Mouse (Mus musculus) NIH3T3 (cell line): ENCODE data around the gene Acp7.

Source experiments
- DNase-seq: peaks from one replicate; pipeline ENCODE4 v3.0.0-alpha.2; 2012; ENCODE audit warnings: low read depth

The Acp7 gene

DNA sequence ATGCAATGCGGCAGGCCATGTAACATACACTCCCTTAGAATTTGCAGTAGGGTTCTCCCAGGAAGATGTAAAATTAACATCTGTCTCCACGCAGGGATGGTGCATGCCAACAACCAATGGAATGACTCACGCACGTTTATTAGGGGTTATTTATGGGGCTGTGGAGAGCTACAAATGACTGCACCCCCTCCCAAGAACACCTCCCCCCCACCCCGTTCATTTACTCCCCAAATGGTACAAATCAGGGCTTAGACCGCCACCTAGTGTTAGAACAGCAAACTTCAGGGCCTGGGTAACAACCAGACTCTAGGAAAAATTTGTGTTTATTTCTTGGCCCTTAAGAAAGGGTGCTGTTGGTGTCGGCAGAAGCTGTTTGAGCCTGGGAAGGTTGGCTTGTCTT lies 29.5 kb downstream of the Acp7 start:
- peak; percentile 89 for DNase-seq

DNA sequence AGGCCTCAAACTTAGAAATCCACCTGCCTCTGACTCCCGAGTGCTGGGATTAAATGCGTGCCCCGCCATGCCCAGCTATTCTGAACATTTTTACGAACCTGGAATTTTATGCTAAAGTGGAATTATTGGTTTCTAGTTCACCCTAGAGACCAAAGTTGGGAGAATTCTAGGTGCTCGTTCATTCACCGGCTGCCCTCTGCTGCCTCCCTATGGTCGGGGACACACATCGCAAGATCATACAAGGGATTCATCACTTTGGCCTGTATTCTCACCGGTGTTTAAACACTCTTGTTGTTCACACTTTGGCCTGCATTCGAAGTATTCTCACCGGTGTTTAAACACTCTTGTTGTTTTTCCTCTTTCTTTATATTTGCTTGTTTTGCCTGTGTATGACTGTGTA lies 30.1 kb downstream of the Acp7 start:
- DNase-seq = peak; percentile 87

DNA sequence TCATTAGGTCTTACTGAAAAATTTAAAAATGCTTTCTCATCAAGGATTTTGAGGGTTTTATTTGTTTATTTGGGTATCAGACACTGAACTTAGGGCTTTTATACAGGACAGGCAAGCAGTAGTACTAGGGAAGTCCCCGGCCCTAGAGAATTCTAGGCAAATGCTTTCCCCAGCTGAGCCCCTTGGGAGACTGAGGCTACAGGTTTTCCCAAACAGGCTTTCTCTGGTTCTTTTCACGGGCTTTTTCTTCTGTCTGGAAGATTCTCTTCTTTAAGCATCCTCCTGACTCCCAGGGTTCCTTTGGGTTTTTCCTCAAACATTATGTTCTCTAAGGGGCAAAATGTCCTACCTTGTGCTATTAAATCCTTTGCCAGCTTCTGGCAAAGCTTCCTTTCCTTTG lies 32.2 kb downstream of the Acp7 start:
- no peak for DNase-seq

DNA sequence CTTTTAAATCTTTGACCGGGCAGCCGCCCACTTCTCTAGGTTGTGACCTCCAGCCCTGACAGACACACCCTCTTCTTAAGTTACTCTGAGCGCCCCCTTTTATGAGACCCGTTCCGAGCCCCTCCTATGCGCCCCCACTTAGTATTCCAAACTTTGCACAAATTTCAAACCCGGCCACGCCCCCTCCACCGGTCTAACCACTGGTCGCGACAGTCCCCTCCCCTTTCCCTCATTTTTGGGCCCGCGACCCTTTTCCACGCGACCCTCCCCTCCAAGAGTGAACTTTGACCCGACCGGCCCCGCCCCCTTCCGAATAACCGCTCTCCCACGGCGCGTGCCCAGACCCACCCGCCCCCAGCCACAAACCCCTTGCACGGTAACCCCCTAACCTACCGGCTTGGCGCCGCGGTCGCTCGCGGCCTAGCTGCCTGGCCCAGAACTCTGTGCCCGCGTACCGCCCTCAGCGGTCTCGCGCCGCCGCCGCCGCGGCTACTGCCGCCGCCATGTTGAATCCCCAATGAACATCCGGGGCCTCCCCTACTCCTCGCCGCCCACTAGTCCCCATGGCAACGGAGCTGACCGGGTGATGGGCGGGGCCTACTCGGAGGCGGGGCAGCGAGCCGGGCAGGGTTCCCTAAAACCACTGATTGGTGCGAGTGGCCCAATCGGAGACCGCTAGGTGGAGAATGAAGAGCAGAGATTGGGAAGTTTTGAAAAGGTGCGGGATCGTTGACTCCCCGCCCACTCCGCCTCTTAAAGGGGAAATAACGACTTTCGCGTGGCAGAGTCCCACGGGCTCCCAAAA lies 33.3 kb downstream of the Acp7 start, which contains the start of the genes Samd4b and Pak4:
TSS of gene Samd4b (minus strand) at position 503 of the 805 bp plus-strand sequence.
TSS of gene Pak4 (minus strand) at position 544 of the 805 bp plus-strand sequence.
- DNase-seq = peak; percentile 99

- no peak for DNase-seq
Observed at GRCm38 (mm10) chr7:28597277-28597570, 33.9 kb downstream of the Acp7 start.

GRCm38 (mm10) chr7:28596436-28597276 lies 34.5 kb downstream of the Acp7 start:
- DNase-seq = peak; percentile 11

DNA sequence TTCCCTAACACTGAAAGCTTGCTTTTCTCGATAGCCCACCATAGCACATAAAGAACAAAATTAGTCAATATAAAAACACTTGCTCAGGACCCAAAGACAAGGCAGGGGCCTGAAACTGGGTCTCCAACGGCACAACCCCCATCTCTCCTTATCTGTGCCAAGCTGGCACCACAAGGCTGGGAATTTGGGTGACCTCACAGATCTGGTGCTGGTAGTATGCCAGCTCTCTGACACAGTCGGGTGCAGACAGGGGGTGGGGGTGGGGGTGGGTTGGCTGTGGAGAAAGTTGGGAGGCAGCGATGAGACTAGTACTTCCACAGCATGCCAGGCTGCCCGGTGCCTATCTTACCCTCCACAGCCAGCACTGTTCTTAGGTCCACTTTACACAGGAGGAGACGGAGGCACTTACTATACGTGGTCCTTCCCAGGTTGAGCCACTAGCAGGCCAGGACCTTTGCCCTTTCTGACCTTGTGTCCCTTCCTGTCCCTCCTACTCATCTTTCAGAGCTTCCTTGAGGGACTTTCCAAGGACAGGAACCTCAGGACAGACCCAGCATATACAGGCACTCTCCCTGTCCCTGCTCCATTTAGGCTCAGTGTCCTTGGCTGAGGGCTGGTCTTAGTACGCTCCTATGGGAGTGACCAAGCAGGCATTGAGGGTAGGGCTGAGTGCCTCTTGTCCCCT lies 35.2 kb downstream of the Acp7 start:
- peak; percentile 24 for DNase-seq

GRCm38 (mm10) chr7:28593206-28594111 lies 37.7 kb downstream of the Acp7 start:
- no peak for DNase-seq

DNA sequence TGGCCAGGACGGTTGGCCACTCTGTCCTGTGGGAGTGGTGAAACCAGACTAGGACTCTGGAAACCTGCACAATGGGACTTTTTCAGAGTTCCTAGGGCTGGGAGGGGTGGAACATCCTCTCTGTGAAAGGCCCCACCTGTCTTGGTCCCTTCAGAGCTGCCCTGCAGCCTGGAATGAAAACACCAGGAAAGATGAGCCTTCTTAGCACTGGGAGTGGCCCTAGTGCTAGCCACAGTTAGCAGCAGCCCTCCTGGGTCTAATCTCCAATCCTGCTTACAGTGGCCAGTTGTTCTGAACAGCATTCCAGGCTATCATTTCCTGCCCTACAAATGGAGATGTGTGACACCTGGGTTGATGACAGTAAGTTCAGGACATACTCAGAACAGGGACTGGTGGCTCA lies 39.3 kb downstream of the Acp7 start:
- no peak for DNase-seq

- DNase-seq = peak; percentile 25
Observed at GRCm38 (mm10) chr7:28587644-28588043, 43.5 kb downstream of the Acp7 start.

DNA sequence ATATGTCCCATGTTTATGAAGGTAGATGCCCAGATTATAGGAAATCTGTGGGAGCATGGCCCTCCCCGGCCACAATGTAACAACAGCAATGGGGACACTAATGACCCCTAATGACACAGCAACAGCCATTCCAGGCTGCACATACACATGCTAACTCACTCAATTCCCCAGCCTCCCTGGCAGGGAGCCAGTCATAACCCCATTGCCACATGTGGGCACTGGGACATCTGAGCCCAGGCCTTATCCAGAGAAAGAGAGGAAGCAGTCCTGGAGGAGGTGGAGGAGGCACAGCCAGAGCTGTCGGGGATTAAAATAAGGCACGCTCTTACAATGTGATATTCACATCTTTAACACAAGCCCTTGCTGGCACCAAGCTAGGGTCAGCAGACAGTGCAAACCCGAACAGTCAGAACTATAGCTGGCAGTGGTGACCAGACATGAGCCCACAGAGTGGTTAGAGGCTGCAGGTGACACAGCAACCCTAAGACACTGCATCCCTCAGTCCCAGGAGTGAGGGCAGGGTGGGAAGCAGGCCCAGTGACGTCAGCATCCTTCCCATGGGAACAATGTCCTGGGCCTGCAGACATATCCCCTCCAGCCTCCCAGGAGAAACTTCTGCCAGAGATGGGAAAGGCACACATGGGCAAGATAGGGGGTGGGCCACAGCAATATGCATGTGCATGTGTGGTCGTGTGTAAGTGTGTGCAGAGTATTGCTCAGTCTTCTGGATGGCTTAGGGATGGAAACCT lies 44.3 kb downstream of the Acp7 start:
- peak; percentile 62 for DNase-seq

- DNase-seq = no peak
Observed at GRCm38 (mm10) chr7:28585001-28585400, 46.1 kb downstream of the Acp7 start.

GRCm38 (mm10) chr7:28584468-28584867 lies 46.7 kb downstream of the Acp7 start:
- no peak for DNase-seq

- DNase-seq = no peak
Observed at GRCm38 (mm10) chr7:28583570-28584344, 47.4 kb downstream of the Acp7 start.

GRCm38 (mm10) chr7:28582841-28583240 lies 48.3 kb downstream of the Acp7 start:
- no peak for DNase-seq

DNA sequence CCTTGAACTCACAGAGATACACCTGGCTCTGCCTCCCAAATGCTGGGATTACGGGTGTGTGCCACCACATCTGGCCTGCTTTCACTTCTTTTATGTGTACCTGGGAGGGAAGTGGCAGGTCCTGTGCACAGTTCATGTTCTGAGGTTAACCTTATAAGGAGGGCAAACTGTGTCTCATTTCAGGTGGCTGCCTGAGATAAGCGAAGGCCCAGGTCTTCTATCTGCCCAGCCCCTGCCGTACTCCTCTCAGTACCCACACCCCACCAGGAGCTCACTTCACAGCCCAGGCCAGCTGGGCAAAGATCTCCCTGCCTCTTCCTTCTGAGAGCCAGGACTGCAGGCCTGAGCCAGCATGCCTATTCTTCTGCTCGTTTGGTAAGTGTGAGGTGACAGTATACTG lies 49.4 kb downstream of the Acp7 start:
- DNase-seq = no peak

DNA sequence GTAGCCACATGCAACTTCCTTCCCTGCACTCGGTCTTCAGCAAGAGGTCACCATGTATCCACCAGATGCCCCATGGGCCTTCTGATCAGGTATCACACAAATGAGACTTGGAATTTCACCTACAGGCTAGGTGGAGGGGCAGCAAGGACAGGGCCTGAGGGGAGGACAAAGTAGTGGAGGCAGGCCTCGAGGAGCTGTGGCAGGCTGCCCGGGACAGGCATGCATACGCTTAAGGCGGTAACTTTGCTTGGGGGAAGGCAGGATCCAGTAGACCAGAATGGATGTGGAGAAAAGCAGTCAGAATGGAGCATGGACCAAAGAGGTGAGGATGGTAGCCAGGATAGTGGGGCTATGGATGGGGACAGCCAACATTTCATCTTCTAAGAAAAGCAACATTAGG lies 51.3 kb downstream of the Acp7 start:
- no peak for DNase-seq

- no peak for DNase-seq
Observed at GRCm38 (mm10) chr7:28578543-28579053, 52.5 kb downstream of the Acp7 start.

DNA sequence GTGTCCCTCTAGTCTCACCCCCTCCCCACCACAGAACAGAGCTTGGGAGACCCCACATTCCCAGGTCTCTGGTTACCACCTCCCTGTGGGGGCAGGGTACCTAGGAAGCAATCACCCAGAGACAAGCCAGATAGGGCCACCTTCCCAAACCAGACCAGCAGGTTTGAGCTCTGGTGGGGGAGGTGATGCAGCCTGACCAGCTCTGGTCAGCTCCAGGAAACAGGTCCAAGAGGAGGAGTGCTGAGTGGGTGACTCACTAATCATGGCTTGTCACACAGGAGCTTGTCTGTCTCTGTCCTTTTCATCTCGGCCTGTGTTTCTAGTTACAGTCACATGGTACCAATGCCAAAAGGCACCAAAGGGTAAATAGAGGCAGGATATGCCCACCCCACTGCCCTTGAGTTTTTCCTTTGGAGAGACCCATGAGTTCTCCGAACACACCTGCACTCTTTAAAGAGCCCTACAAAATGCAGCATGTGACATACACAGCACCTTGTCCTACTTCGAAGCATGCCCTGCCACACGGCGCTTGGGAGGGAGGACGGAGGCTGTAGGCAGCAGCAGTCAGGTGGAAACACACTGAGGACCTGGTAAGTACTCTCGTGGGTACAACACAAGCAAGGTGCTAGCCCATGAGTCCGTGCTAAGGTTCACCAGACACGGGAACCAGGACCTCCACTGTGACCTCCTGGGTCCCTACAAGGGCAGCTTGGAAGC lies 53.1 kb downstream of the Acp7 start:
- peak; percentile 50 for DNase-seq
